Mouse (Mus musculus) lung, postnatal 0 days (tissue): Measurements from ENCODE around the gene Lysmd1. TPM values are rescaled to one million over a fixed set of nuclear protein-coding genes. Genes with fewer than 3 reads are reported as not detected.

Source experiments
- ATAC-seq: fragments of 200-750 bp; cut with Nextera tagmentation; 2 replicates; pipeline ENCODE4 v1.8.0; 2017; ENCODE audit warnings: moderate library complexity
- DNase-seq: peaks from one replicate; pipeline ENCODE4 v3.0.0-alpha.2; 2016; ENCODE audit warnings: low spot score
- H3K27ac ChIP-seq: fragments of 300-500 bp; sonication (generic); 2 replicates; pipeline ENCODE4 v1.5.1; 2014; ENCODE audit warnings: antibody characterized with exemption, mild to moderate bottlenecking, low read length, mixed read lengths
- H3K27me3 ChIP-seq: fragments of 300-500 bp; sonication (generic); replicated peaks from 2 replicates; pipeline ENCODE4 v1.6.1; 2014; ENCODE audit warnings: low read length, mixed read lengths; ENCODE audit not compliant: insufficient read depth
- H3K36me3 ChIP-seq: fragments of 300-500 bp; sonication (generic); 2 replicates; pipeline ENCODE4 v1.6.1; 2014; ENCODE audit warnings: low read length, mixed read lengths; ENCODE audit not compliant: insufficient read depth
- H3K4me1 ChIP-seq: fragments of 300-500 bp; sonication (generic); 2 replicates; pipeline ENCODE4 v1.6.1; 2014; ENCODE audit warnings: antibody characterized with exemption, low read depth, low read length, mixed read lengths; ENCODE audit not compliant: insufficient read depth
- H3K4me2 ChIP-seq: fragments of 300-500 bp; sonication (generic); replicated peaks from 2 replicates; pipeline ENCODE4 v1.6.1; 2014; ENCODE audit warnings: low read depth, mild to moderate bottlenecking, low read length, moderate library complexity, mixed read lengths
- H3K4me3 ChIP-seq: fragments of 300-500 bp; sonication (generic); 2 replicates; pipeline ENCODE4 v1.5.1; 2014; ENCODE audit warnings: low read depth, low read length
- H3K9ac ChIP-seq: fragments of 300-500 bp; sonication (generic); replicated peaks from 2 replicates; pipeline ENCODE4 v1.6.1; 2014; ENCODE audit warnings: low read depth, mild to moderate bottlenecking
- H3K9me3 ChIP-seq: fragments of 300-500 bp; sonication (generic); 2 replicates; pipeline ENCODE4 v1.6.1; 2016; ENCODE audit warnings: low read length, mixed read lengths
- CTCF ChIP-seq: IDR thresholded peaks from 2 replicates; pipeline ENCODE4 v1.5.1; 2016; ENCODE audit warnings: antibody characterized with exemption, mild to moderate bottlenecking
- EP300 ChIP-seq: IDR thresholded peaks from 2 replicates; pipeline ENCODE4 v1.6.1; 2016; ENCODE audit warnings: antibody characterized with exemption, mild to moderate bottlenecking, control low read depth
- WGBS: fragments of 180-500 bp; shearing (Covaris S2); extraction: QIAGEN DNeasy Blood & Tissue Kit; methylation state at CpG from one replicate; pipeline ENCODE4 v1.1.7; 2014; 5-methylcytosine and 5-hydroxymethylcytosine counted together
- polyA plus RNA-seq: library from polyadenylated mRNA; unstranded; fragments of >200 nt; fragmentation: Nextera tagmentation; extraction: Ambion mirVana; gene quantifications from 2 replicates; pipeline ENCODE4 v1.2.1, GENCODE M21; 2015

Lysmd1 gene
- polyA plus RNA-seq, 1 experiment from 2014 or later, result 13.3 TPM

DNA sequence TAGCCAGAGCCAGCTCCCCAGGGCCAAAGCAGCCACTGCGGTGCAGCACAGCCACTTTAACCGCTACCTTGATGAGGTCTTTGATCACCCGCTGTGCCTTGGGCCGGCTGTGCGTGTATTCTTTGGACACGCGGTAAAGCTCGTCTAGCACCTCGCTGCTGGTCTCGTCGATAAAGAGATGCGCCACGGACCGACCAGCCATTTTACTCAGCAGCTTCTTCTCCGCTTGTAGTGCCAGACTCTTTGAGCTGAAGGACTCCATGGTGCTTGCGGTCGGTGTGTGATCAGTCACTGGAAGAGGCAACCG is 6.4 kb downstream of the Lysmd1 start:
- no peak for DNase-seq
- no peak overlapping the region for H3K27ac ChIP-seq
- no peak overlapping the region for H3K4me2 ChIP-seq
- H3K4me1 ChIP-seq, result peaks cover 3% of the 10 kb centered on the region; the same call in 1 of the 2 replicates
- no peaks in the 10 kb centered on the region for H3K36me3 ChIP-seq
- peak; percentile 1; the same call in 1 of the 2 replicates for ATAC-seq
- H3K9ac ChIP-seq, result no peak overlapping the region
- no peak overlapping the region for H3K4me3 ChIP-seq
- TF ChIP-seq CTCF, result no peak
- no peak for TF ChIP-seq EP300
- 64% methylated on average over 18 of the region's 18 CpGs for WGBS
- H3K9me3 ChIP-seq, result no peaks in the 10 kb centered on the region
- H3K27me3 ChIP-seq, result no peaks in the 10 kb centered on the region

DNA sequence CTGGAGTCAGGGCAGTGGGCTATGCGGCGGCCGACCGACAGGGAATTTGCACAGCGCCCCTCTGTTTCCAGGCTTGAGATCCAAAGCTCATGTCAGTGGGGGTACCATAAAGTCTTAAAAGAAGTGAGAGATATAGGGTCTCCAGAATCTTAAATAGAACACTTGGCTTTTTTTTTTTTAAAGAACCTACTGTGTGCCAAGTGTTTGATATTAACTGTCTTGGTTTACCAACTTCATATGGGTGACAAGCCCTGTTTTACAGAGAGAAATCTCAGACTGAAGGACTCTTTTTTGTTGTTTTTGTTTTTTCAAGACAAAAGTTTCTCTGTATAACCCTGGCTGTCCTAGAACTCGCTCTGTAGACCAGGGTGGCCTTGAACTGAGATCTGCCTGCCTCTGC is 6.9 kb downstream of the Lysmd1 start:
- Histone ChIP-seq H3K27me3 (no peaks in the 10 kb centered on the region), H3K4me2 (no peak overlapping the region), H3K4me1 (no peaks in the 10 kb centered on the region), H3K27ac (0 out of 2 replicates have a peak overlapping the region, but pooled peaks have one; percentile 14), H3K36me3 (no peaks in the 10 kb centered on the region), H3K4me3 (no peak overlapping the region), H3K9me3 (no peaks in the 10 kb centered on the region), H3K9ac (no peak overlapping the region)
- TF ChIP-seq CTCF (no peak), EP300 (no peak)
- WGBS, result 96% methylated on average over 6 of the region's 6 CpGs
- ATAC-seq (no peak), DNase-seq (no peak)

DNA sequence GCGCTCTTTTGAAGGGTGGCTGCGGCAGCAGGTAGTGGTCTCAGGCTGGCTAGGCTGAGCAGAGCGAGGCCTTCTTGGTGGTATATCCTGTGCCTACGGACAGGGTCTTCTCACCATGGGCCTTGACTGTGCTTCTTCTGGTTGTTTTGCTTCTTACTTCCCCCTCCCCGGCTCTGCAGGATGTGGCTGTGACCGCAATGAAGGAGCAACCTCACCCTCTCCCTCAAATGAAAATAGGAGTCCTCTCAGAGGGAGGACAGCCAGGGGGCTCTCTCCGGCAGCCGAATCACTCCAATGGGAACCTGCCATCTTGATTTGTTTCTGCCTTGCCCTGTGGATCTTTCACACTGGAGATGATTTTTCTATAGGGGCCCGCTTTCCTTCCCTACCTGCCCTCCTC is 7.6 kb downstream of the Lysmd1 start:
- no peak overlapping the region for H3K4me2 ChIP-seq
- DNase-seq (no peak), ATAC-seq (no peak)
- no peak overlapping the region for H3K9ac ChIP-seq
- peak overlapping the region; percentile 14; the same call in 1 of the 2 replicates for H3K27ac ChIP-seq
- H3K4me1 ChIP-seq, result no peaks in the 10 kb centered on the region
- no peaks in the 10 kb centered on the region for H3K9me3 ChIP-seq
- no peak for TF ChIP-seq EP300
- TF ChIP-seq CTCF, result no peak
- 78% methylated on average over 9 of the region's 9 CpGs for WGBS
- H3K4me3 ChIP-seq, result no peak overlapping the region
- no peaks in the 10 kb centered on the region for H3K27me3 ChIP-seq
- no peaks in the 10 kb centered on the region for H3K36me3 ChIP-seq

DNA sequence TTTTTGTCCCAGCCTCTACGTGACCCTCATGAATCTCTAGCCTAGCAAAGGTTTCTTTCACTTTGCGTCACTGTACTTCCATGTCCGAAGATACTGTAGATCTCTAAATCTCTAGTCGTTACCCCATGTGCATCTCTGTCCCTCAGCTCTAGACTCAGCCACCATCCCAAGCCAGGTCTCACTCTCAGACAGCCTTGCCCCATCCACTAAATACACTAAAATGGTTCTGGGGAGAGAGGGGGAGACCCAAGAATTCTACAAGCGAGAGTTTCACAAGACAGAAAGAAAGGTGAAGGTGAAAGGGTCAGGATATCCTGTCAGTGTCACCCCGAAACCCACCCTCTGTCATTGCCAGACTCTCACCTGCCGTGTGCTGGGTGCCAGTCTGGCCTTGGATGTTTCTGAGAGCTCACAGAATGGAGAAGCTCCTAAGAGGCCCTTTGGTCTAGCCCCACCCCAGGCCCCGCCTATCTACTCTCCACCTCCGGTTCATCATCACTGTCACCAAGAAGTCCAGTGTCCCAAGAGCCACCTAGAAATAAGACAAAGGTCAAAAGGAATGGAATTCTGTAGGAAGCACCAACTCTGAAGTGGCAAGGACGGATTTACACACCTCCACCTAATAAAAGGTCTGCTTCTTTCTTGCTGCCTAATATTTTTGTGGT is 8.2 kb downstream of the Lysmd1 start, which contains the start of gene Tnfaip8l2:
Tnfaip8l2 (minus strand) TSS at position 409 of the 665 bp plus-strand sequence.
- ATAC-seq (peak; percentile 50; the same call in 1 of the 2 replicates), DNase-seq (no peak)
- Histone ChIP-seq H3K4me2 (no peak within 1 kb of the TSS), H3K9ac (no peak within 1 kb of the TSS), H3K4me3 (no peak within 1 kb of the TSS), H3K27me3 (no peaks in the 10 kb centered on the region), H3K4me1 (no peaks in the 10 kb centered on the region), H3K27ac (peak within 1 kb of the TSS; percentile 14; the same call in 1 of the 2 replicates), H3K9me3 (no peaks in the 10 kb centered on the region), H3K36me3 (no peaks in the 10 kb centered on the region)
- WGBS, result 75% methylated on average over 10 of the region's 10 CpGs
- TF ChIP-seq CTCF (no peak), EP300 (no peak)

DNA sequence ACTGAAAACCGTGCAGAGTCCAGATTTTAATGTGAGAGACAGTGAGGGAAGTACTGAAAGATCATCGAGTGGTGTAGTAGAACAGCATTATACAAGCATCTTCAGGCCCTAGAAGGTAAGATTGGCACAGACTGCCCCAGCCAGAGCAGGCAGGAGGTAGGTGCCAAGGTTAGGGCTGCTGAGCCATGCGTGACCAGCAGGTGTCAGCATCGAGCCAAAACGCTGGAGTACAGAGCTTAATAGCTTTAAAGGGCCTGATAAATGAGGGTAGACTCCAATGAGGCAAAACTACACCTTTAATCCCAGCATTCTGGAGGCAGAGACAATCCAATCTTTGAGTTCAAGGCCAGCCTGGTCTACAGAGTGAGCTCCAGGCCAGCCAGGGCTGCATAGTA is 8.7 kb downstream of the Lysmd1 start:
- TF ChIP-seq EP300 (no peak), CTCF (peak; percentile 98)
- ATAC-seq, result peak; percentile 84
- Histone ChIP-seq H3K4me2 (no peak overlapping the region), H3K9me3 (no peaks in the 10 kb centered on the region), H3K27me3 (no peaks in the 10 kb centered on the region), H3K27ac (no peak overlapping the region), H3K4me3 (no peak overlapping the region), H3K36me3 (no peaks in the 10 kb centered on the region), H3K9ac (no peak overlapping the region), H3K4me1 (no peaks in the 10 kb centered on the region)
- DNase-seq, result peak; percentile 75
- 10% methylated on average over 5 of the region's 5 CpGs for WGBS

DNA sequence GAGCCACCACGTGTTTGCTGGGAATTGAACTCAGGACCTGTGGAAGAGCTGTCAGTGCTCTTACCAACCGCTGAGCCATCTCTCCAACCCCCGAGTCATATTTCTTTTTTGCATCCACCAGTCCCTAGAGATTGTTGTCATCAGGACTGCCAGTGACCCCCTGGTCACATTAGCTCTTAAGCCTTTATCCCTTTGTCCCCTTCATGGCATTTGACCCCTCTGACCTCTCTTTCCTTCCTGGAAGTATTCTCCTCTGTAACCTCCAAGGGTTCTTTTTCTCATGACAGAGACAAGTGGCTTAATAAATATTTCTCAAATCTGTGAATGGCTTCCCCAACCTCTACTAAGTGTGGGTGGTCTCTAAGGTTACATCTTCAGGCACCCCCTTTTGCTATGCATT is 14.0 kb downstream of the Lysmd1 start:
- Histone ChIP-seq H3K9me3 (no peaks in the 10 kb centered on the region), H3K4me3 (no peak overlapping the region), H3K27ac (no peak overlapping the region), H3K36me3 (no peaks in the 10 kb centered on the region), H3K4me2 (no peak overlapping the region), H3K9ac (no peak overlapping the region), H3K4me1 (no peaks in the 10 kb centered on the region), H3K27me3 (no peaks in the 10 kb centered on the region)
- ATAC-seq (no peak), DNase-seq (no peak)
- no peak for TF ChIP-seq EP300
- no peak for TF ChIP-seq CTCF
- WGBS, result 59% methylated on average over 3 of the region's 3 CpGs

DNA sequence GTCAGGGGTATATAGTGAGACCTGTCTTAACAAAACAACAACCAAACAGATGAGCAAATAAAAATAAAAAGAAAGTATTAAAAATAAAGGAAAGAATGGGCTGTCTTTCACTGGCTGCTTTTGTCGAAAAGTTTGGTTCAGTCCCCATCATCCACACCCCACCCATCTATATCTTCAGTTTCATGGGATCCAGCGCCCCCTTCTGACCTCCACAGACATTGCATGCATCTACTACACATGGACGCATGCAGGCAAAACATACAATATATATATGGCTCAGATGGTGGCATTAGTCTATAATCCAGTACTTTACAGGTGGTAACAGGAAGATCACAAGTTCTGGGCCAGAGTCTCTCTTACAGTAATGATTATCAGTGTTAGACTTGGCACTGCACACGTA is 20.0 kb downstream of the Lysmd1 start:
- Histone ChIP-seq H3K9ac (no peak overlapping the region), H3K4me2 (no peak overlapping the region), H3K4me3 (no peak overlapping the region), H3K36me3 (no peaks in the 10 kb centered on the region), H3K27ac (no peak overlapping the region), H3K9me3 (no peaks in the 10 kb centered on the region), H3K4me1 (no peaks in the 10 kb centered on the region), H3K27me3 (no peaks in the 10 kb centered on the region)
- no peak for ATAC-seq
- 48% methylated on average over 4 of the region's 4 CpGs for WGBS
- no peak for DNase-seq
- TF ChIP-seq EP300, result no peak
- TF ChIP-seq CTCF, result peak; percentile 75
